ENCODE assay signal across 18 mouse cellular contexts in the genomic region with DNA sequence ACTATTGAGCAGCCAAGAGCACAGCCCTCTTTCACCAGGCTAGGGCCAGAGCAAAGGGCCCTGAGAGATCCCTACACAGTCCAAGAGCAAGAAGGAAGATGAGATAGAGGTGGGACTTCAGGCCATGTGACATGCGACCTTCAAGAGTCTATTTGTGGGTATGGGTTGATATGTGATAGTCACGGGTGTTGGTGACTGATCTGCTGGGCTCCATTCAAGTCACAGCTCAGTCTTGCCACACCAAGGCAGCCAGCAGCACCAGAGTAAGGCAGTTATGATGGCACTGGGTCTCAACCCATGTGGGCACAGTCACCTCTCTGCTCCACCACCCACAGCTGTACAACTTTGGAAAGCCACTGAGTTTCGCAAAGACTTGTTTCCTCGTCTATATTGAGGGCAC. TPM values are rescaled to one million over a fixed set of nuclear protein-coding genes. Genes with fewer than 3 reads are reported as not detected.
"Had no signal": no experiment of that assay in that cellular context is flagged by ENCODE, and none has a peak within 500 bp of the region (broad histone marks: within the 10 kb centered on the region; RNA-seq: fewer than 3 reads in every experiment).

No protein-coding gene starts in this region.

- H3K9me3 ChIP-seq: limb, embryonic 13.5 days; liver, embryonic 15.5 days; lung, embryonic 15.5 days had no signal

- H3K27me3 ChIP-seq: liver, embryonic 12.5 days; liver, embryonic 15.5 days; lung, embryonic 15.5 days had no signal

- H3K4me1 ChIP-seq: liver, embryonic 12.5 days; liver, embryonic 15.5 days had no signal

- DNase-seq: kidney, adult 9 months; kidney, postnatal 10 days; kidney, postnatal 36 days; left cerebral cortex, postnatal 4 days; liver; lung, adult 18-20 months; lung, postnatal 14 days; lung, postnatal 4 days; midbrain, embryonic 14.5 days; right cerebral cortex, adult 18-20 months; right cerebral cortex, postnatal 14 days; thymus, adult 18-20 months; thymus, postnatal 36 days had no signal

- H3K36me3 ChIP-seq: limb, embryonic 13.5 days; liver, embryonic 12.5 days; liver, embryonic 15.5 days; lung, embryonic 15.5 days had no signal

- H3K4me3 ChIP-seq: limb, embryonic 13.5 days; liver, embryonic 12.5 days; liver, embryonic 15.5 days; lung, embryonic 15.5 days had no signal

- H3K27ac ChIP-seq: limb, embryonic 13.5 days; liver, embryonic 12.5 days; liver, embryonic 15.5 days; lung, embryonic 15.5 days had no signal

RNA-seq across cellular contexts. Expression of gene Pkdcc, which starts 60.0 kb away (rescaled TPM):
- total RNA-seq: megakaryocyte-erythroid progenitor cell, adult 5-6 weeks had no signal
